Mouse (Mus musculus) testis, adult 2 months (tissue): ENCODE data around the gene Smim5.

Experiments
- CTCF ChIP-seq: fragments of 200-500 bp; IDR thresholded peaks from 2 replicates; pipeline ENCODE4 v1.5.1; 2012; ENCODE audit warnings: low read depth, mild to moderate bottlenecking, inconsistent platforms, low read length, moderate library complexity; ENCODE audit not compliant: control insufficient read depth, insufficient read depth, insufficient replicate concordance
- POLR2A ChIP-seq: fragments of 200-500 bp; IDR thresholded peaks from 2 replicates; pipeline ENCODE4 v1.6.1; 2012; ENCODE audit warnings: low read depth, mild to moderate bottlenecking, inconsistent platforms, low read length, moderate library complexity; ENCODE audit not compliant: control insufficient read depth

DNA sequence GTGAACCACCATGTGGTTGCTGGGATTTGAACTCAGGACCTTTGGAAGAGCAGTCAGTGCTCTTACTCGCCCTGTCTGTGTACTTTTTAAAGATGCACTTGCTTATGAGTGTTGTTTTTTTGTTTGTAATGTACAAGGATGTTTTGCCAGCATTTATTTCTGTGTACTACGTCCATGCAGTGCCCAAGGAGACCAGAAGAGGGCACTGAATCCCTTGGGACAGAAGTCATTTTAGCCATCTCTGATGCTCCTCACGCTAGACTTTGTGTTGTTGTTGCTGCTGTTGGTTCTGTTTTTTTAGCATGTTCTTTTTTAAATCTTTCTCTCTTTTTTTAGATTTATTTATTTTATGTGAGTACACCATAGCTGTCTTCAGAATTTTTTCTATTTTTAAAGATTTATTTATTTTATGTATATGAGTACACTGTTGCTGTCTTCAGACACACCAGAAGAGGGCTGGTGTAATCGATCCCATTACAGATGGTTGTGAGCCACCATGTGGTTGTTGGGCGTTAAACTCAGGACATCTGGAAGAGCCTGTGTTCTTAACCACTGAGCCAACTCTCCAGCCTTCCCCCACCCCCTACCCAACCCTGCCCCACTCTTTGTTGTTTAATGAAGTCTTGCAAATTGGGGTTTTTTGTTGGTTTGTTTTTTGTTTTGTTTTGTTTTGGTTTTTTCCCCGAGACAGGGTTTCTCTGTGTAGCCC, 20.5 kb downstream of the Smim5 start:
- TF ChIP-seq POLR2A (no peak), CTCF (no peak)
